Mouse (Mus musculus) heart, adult 2 months (tissue): ENCODE data around the gene Nap1l5.

Experiments
- CTCF ChIP-seq: fragments of 200-600 bp; IDR thresholded peaks from 2 replicates; pipeline ENCODE4 v1.8.1; 2022; ENCODE audit warnings: antibody characterized with exemption, mild to moderate bottlenecking, moderate library complexity
- EP300 ChIP-seq: fragments of 200-500 bp; IDR thresholded peaks from 2 replicates; pipeline ENCODE4 v1.6.1; 2011; ENCODE audit warnings: low read depth, low read length, control low read depth; ENCODE audit not compliant: insufficient read depth
- POLR2A ChIP-seq: fragments of 200-500 bp; IDR thresholded peaks from 2 replicates; pipeline ENCODE4 v1.6.1; 2011; ENCODE audit warnings: mild to moderate bottlenecking, low read depth, low read length, control low read depth; ENCODE audit not compliant: insufficient read depth

- TF ChIP-seq CTCF (no peak), EP300 (no peak), POLR2A (no peak)
Observed at GRCm38 (mm10) chr6:58931149-58931548, 24.3 kb upstream of the Nap1l5 start.
